Mouse (Mus musculus) stomach, embryonic 16.5 days (tissue): ENCODE measurements around the gene Mrpl21. TPM values are rescaled to one million over a fixed set of nuclear protein-coding genes. Genes with fewer than 3 reads are reported as not detected.
A peak's percentile ranks its signal among the peaks of the same experiment; 100 is the strongest.

Experiments
- ATAC-seq: fragments of 200-750 bp; cut with Nextera tagmentation; 2 replicates; pipeline ENCODE4 v1.8.0; 2017; ENCODE audit warnings: moderate number of reproducible peaks, moderate TSS enrichment; ENCODE audit not compliant: insufficient read depth, low FRiP score
- H3K27ac ChIP-seq: fragments of 300-500 bp; sonication (generic); 2 replicates; pipeline ENCODE4 v1.5.1; 2014; ENCODE audit warnings: low read length
- H3K27me3 ChIP-seq: fragments of 300-500 bp; sonication (generic); 2 replicates; pipeline ENCODE4 v1.6.1; 2014; ENCODE audit warnings: low read length, control low read depth, mixed read lengths; ENCODE audit not compliant: control insufficient read depth, insufficient read depth
- H3K36me3 ChIP-seq: fragments of 300-500 bp; sonication (generic); 2 replicates; pipeline ENCODE4 v1.6.1; 2014; ENCODE audit warnings: low read length; ENCODE audit not compliant: control insufficient read depth, insufficient read depth
- H3K4me1 ChIP-seq: fragments of 300-500 bp; sonication (generic); 2 replicates; pipeline ENCODE4 v1.6.1; 2014; ENCODE audit warnings: low read length, control low read depth, mixed read lengths; ENCODE audit not compliant: control insufficient read depth, insufficient read depth
- H3K4me2 ChIP-seq: fragments of 300-500 bp; sonication (generic); 2 replicates; pipeline ENCODE4 v1.6.1; 2014; ENCODE audit warnings: low read depth, low read length, mixed read lengths
- H3K4me3 ChIP-seq: fragments of 300-500 bp; sonication (generic); replicated peaks from 2 replicates; pipeline ENCODE4 v1.5.1; 2014; ENCODE audit warnings: mild to moderate bottlenecking, low read length
- H3K9ac ChIP-seq: fragments of 300-500 bp; sonication (generic); 2 replicates; pipeline ENCODE4 v1.6.1; 2014; ENCODE audit warnings: low read length
- H3K9me3 ChIP-seq: fragments of 300-500 bp; sonication (generic); replicated peaks from 2 replicates; pipeline ENCODE4 v1.6.1; 2016; ENCODE audit warnings: low read length, control low read depth; ENCODE audit not compliant: control insufficient read depth
- WGBS: fragments of 180-500 bp; shearing (Covaris S2); extraction: QIAGEN DNeasy Blood & Tissue Kit; methylation state at CpG from one replicate; pipeline ENCODE4 v1.1.7; 2014; 5-methylcytosine and 5-hydroxymethylcytosine counted together
- polyA plus RNA-seq: library from polyadenylated mRNA; unstranded; fragments of >200 nt; fragmentation: Nextera tagmentation; extraction: Ambion mirVana; gene quantifications from 2 replicates; pipeline ENCODE4 v1.2.1, GENCODE M21; 2015

The Mrpl21 gene
- polyA plus RNA-seq, 1 experiment from 2014 or later = 104 TPM

GRCm38 (mm10) chr19:3326479-3327047 is 43.9 kb downstream of the Mrpl21 start:
- peak overlapping the region; percentile 7; the same call in 1 of the 2 replicates for H3K9ac ChIP-seq
- H3K4me3 ChIP-seq = no peak overlapping the region

GRCm38 (mm10) chr19:3333247-3333646 is 50.5 kb downstream of the Mrpl21 start:
- no peak overlapping the region for H3K9ac ChIP-seq
- no peak overlapping the region for H3K27ac ChIP-seq
- no peak for ATAC-seq
- no peak overlapping the region for H3K4me3 ChIP-seq
- no peaks in the 10 kb centered on the region for H3K27me3 ChIP-seq
- H3K4me2 ChIP-seq = no peak overlapping the region
- H3K4me1 ChIP-seq = peaks cover 4% of the 10 kb centered on the region
- no peaks in the 10 kb centered on the region for H3K9me3 ChIP-seq
- 67% methylated on average over 6 of the region's 6 CpGs for WGBS
- H3K36me3 ChIP-seq = no peaks in the 10 kb centered on the region

More at GRCm38 (mm10) chr19:3326479-3327047, 43.9 kb downstream of the Mrpl21 start:
- Histone ChIP-seq H3K27me3 (no peaks in the 10 kb centered on the region), H3K9me3 (no peaks in the 10 kb centered on the region), H3K4me1 (peaks cover 20% of the 10 kb centered on the region), H3K4me2 (peak overlapping the region; percentile 99; the same call in 1 of the 2 replicates), H3K36me3 (no peaks in the 10 kb centered on the region), H3K27ac (no peak overlapping the region)
- no peak for ATAC-seq
- WGBS = 73% methylated on average over 12 of the region's 12 CpGs

- Histone ChIP-seq H3K4me3 (no peak overlapping the region), H3K27ac (peak overlapping the region; percentile 64), H3K9me3 (no peaks in the 10 kb centered on the region), H3K36me3 (no peaks in the 10 kb centered on the region), H3K9ac (no peak overlapping the region), H3K27me3 (no peaks in the 10 kb centered on the region), H3K4me1 (peaks cover 4% of the 10 kb centered on the region), H3K4me2 (no peak overlapping the region)
- ATAC-seq = peak; percentile 54; the same call in 1 of the 2 replicates
- WGBS = 68% methylated on average over 17 of the region's 17 CpGs
Measured at GRCm38 (mm10) chr19:3333694-3334515, 51.2 kb downstream of the Mrpl21 start.

DNA sequence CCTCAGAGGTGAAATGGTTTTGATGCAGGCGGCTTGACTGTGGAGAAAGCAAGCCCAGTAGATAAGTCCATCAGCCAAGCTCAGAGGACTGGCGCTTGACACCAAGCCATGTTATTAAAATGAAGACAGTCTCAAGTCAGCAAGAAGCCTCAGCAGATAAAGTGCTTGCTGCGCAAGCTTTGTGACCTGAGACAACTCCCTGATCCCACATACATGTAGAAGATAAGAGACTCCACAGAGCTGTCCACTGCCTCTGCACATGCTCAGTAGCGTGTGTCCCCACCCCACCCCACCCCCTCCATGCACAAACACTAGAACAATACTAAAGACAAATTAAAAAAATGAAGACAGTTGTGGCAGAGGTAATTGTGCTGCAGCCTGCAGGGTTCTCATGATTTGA is 51.8 kb downstream of the Mrpl21 start:
- WGBS = 72% methylated on average over 4 of the region's 4 CpGs
- no peak overlapping the region for H3K9ac ChIP-seq
- no peaks in the 10 kb centered on the region for H3K27me3 ChIP-seq
- H3K36me3 ChIP-seq = no peaks in the 10 kb centered on the region
- H3K4me3 ChIP-seq = no peak overlapping the region
- peaks cover 4% of the 10 kb centered on the region for H3K4me1 ChIP-seq
- peak overlapping the region; percentile 64 for H3K27ac ChIP-seq
- H3K4me2 ChIP-seq = no peak overlapping the region
- ATAC-seq = no peak
- no peaks in the 10 kb centered on the region for H3K9me3 ChIP-seq

- Histone ChIP-seq H3K4me2 (no peak overlapping the region), H3K9me3 (no peaks in the 10 kb centered on the region), H3K27me3 (no peaks in the 10 kb centered on the region), H3K27ac (no peak overlapping the region), H3K4me1 (peaks cover 8% of the 10 kb centered on the region), H3K36me3 (no peaks in the 10 kb centered on the region), H3K9ac (no peak overlapping the region), H3K4me3 (no peak overlapping the region)
- ATAC-seq = peak; percentile 41; the same call in 1 of the 2 replicates
- WGBS = 57% methylated on average over 1 of the region's 1 CpGs
Measured at GRCm38 (mm10) chr19:3335917-3336316, 53.2 kb downstream of the Mrpl21 start.

GRCm38 (mm10) chr19:3336485-3337255 is 54.0 kb downstream of the Mrpl21 start:
- ATAC-seq = no peak
- no peak overlapping the region for H3K27ac ChIP-seq
- H3K27me3 ChIP-seq = no peaks in the 10 kb centered on the region
- H3K4me3 ChIP-seq = no peak overlapping the region
- peaks cover 8% of the 10 kb centered on the region for H3K4me1 ChIP-seq
- 68% methylated on average over 8 of the region's 8 CpGs for WGBS
- H3K9ac ChIP-seq = no peak overlapping the region
- no peak overlapping the region for H3K4me2 ChIP-seq
- no peaks in the 10 kb centered on the region for H3K9me3 ChIP-seq
- no peaks in the 10 kb centered on the region for H3K36me3 ChIP-seq

GRCm38 (mm10) chr19:3339187-3339586 is 56.5 kb downstream of the Mrpl21 start:
- WGBS = 79% methylated on average over 8 of the region's 8 CpGs

GRCm38 (mm10) chr19:3341021-3341420 is 58.3 kb downstream of the Mrpl21 start:
- Histone ChIP-seq H3K27me3 (no peaks in the 10 kb centered on the region), H3K9me3 (no peaks in the 10 kb centered on the region), H3K4me2 (no peak overlapping the region), H3K4me3 (no peak overlapping the region), H3K27ac (no peak overlapping the region), H3K4me1 (0 out of 2 replicates have a peak, but pooled peaks cover 4% of the 10 kb centered on the region), H3K9ac (no peak overlapping the region), H3K36me3 (no peaks in the 10 kb centered on the region)
- no peak for ATAC-seq
- 74% methylated on average over 3 of the region's 3 CpGs for WGBS

More at GRCm38 (mm10) chr19:3339187-3339586, 56.5 kb downstream of the Mrpl21 start:
- no peak for ATAC-seq
- no peaks in the 10 kb centered on the region for H3K36me3 ChIP-seq
- H3K4me1 ChIP-seq = peaks cover 7% of the 10 kb centered on the region; the same call in 1 of the 2 replicates
- H3K9ac ChIP-seq = no peak overlapping the region
- H3K4me2 ChIP-seq = no peak overlapping the region
- no peak overlapping the region for H3K27ac ChIP-seq
- no peak overlapping the region for H3K4me3 ChIP-seq
- H3K9me3 ChIP-seq = no peaks in the 10 kb centered on the region
- no peaks in the 10 kb centered on the region for H3K27me3 ChIP-seq
